Mouse (Mus musculus) left cerebral cortex, postnatal 25 days (tissue): ENCODE measurements at regions not wholly inside any gene's neighbourhood (a gene's known extent, or its start where the extent isn't known, plus 50 kb on each side); places are given as distances from the start of the nearest gene placed in this dataset.

ENCODE experiments used
- DNase-seq, 2 experiments: peaks; one replicate each; pipeline ENCODE4 v3.0.0; 2022; ENCODE audit warnings: low spot score in 2 of 2, mixed read lengths in 1 of 2
- intact Hi-C: fragments of 180-260 bp; cut with DNase I; formaldehyde crosslinking; loops from one replicate; pipeline ENCODE4 v1.15.1; 2025

DNA sequence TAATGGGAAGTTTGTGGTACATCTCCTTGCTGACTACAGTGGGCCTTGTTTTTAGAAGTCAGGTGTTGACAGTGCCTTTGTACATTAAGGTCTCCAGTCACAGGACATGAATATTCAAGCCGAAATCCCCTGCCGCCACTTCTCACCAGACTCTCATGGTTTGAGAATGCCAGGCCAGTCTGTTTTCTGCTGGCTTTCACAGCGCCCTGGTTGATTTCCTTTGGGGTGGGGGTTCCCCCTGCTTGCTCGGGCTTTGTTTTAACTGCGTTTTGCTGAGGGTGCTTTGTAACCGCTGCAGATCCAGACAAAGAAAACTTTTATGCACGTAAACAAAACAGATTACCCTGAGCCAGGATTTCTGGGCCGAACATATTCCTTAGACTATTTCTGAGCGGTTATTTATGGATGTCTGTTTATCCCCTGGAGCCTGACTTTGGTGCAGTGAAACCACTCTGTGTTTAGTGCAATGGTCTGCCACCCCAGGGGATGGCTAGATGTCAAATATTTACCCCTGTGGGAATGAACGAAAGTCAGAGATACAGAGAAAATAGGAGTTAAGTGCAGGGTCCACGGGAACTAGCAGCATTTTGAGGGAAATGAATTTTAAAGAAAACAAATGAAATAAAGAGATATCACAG lies 320.1 kb upstream of the Mpdz start:
- DNase-seq, result no peak
- intact Hi-C loops, result no loop called here

DNA sequence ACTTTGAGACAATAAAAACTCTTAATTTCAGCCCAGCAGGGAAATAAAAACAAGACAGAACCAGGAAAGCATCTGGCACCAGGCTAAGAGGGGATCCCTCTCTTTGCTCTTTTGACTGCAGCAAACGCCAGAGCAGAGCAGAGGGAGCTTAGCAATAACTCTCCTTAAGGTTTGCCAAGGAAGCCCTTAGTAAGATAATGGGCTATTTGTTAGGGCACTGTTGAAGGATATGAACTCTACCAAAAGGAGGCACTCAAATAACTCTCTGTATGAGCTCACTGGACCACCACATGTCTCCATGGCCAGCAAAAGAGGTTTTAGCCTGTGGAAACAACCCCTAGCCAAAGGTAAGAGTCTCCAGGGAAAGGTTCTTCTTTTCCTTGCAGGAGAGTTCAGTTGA lies 315.3 kb upstream of the Mpdz start:
- DNase-seq, result peak in 1 of 2 experiments; percentile 7
- intact Hi-C loops, result no loop called here

DNA sequence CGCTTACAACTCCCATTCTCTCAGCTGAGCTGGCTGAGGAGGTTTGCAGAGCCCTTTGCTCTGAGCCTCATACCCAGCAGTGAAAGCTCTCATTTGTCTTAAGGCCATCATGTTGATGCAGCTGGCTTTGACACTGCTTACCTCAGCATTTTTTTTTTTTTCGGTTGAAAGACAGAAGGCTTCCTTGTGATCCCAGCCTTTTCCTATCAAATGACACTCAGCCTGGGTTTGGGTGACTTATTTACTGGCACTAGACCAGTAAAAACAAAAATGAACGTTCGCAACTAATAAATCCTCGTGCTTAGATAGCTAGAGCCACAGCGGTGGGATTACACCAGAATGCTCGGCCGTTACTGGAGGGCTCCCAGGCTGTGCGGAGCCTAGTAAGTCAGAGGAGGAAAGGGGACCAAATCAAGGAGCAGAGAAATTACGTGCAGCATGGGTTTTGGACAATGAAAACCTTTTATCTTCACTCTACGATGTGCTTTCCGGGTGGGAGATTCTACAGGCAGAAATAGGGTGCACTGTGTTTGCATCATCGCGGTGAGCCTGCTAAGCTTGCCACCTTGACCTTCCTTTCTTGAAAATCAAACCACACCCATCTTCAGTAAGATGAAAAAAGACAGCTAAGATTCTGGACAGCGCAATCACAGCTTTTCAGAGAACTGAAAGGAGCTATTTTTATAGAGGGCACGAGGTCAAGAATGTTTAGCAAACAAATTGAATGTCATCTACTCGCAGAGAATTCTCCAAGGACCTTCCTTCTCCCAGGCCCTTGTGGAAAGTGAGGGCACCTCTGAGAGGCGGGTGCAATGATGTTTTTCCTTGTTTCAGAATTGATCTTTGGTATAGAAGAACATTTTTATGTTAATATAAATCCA lies 302.3 kb upstream of the Mpdz start:
- intact Hi-C loops, result no loop called here
- peak; percentile 7 for DNase-seq

DNA sequence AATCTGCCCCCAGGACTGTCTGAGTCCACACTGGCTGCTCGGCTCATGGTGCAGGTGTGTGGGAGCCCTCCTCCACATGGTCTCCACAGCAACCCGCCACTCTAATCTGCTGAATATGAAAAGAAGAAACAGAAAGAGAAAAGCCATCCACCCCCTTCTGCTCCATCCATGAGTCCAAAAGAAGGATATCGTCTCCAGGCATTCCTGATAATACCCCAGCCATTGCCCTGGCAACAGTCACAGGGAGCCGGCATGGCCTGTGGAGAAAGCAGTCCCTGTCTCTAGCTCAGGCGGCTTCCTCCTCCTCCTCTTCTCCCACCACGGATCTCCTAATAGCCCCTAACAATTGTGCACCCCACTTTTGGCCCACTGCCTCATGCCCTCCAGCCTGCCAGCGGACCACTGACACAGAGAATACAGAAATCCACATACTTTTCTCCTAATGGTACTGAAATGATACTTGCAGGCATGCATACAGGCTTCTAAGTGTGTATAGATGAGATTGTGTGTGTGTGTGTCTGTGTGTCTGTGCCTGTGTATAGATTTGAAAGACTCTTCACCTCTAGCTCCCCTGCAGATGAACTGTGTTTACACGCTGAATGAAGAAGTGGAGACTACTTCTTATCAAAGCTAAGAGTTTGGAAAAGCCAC lies 301.5 kb upstream of the Mpdz start:
- intact Hi-C loops, result no loop called here
- DNase-seq, result peak; percentile 50 to 80

DNA sequence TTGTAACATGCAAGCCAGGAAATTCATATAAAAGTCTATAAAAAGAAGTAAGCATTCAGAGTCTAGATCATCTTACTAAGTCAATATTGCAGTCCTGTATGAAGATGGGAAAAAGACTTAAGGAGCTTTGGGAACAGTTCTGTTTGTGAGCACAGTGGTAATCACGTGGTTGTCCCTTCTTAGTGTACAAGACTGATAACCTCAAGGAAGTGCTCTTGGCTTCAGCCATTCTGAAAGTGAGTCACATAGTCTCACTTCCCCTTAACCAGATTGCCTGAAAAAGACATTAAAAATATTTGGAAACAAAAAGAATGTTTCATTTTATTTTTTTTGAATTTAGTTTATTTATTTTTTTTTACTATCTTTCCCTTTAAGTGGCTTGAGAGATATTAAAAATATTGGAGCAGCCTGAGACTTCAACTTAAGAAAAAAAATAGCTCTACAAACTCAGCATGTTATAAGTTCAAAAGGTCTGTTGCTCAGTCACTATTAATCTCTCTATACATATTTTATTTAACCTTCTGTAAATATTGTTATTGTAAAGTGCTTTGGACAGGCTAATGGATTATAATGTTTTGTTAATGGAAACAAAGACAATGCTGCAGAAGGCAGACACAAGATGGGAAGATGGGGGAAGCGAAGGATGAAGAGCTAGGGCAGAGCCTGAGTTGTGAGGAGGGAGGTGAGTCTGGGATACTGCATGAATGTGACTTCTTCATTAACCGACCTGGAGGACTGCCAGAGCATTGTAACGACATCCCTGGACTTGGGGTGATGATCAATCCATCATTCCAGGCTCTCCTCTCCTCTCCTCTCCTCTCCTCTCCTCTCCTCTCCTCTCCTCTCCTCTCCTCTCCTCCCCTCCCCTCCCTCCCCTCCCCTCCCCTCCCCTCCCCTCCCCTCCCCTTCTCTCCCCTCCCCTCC lies 300.2 kb upstream of the Mpdz start:
- DNase-seq, result no peak
- intact Hi-C loops, result no loop called here

DNA sequence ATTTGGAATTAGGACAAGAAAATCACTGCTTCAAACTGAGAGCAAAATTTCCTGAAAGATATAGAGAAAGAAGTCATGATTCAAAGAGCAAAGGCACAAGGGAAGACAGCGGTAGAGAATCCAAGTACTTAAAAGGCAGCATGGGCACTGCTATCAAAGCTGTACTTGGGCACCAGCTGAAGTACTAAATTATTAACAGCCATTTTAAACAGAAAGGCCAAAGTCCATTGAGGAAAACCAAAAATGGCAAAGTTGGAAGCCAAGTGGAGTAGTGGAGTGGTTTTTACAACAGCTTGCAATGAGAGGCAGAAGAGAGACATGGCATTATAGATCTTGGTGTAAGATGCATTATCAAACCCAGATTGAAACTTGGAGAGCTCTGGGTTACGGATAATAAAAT lies 291.8 kb upstream of the Mpdz start:
- no peak for DNase-seq
- intact Hi-C loops, result no loop called here

DNA sequence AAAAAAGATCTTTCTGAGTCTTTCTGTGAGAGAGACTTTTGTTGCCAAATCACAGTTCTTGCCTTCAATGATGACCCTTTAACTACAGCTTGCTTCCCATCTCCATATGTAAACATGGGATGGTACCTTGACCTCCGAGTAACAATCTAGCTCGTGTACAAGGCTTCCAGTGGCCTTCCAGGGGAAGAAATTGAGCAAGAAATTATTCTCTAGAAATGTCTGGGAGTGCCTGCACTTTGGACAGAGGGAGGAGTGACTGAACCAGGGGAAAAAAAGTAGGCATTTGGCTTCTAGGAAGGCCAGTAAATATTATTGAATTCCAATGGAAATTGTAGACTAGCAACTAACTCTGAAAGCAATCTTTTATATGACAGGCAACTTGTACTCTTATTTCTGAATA lies 287.8 kb upstream of the Mpdz start:
- intact Hi-C loops, result no loop called here
- no peak for DNase-seq

DNA sequence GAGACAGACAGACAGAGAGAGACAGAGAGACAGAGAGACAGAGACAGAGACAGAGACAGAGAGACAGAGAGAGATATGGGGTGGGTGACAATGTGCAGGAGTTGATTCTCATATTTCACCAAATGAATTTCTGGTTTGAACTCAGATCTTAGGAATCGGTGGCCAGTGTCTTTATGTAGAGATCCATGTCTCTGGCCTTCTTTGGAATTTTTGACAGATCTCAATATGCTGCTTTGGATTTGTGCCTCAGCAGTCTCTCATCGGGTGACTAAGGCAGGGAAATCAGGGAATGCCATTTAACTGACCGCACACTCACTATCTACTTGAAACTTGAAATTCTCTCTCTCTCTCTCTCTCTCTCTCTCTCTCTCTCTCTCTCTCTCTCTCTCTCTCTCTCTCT lies 286.3 kb upstream of the Mpdz start:
- DNase-seq, result no peak
- intact Hi-C loops, result no loop called here

DNA sequence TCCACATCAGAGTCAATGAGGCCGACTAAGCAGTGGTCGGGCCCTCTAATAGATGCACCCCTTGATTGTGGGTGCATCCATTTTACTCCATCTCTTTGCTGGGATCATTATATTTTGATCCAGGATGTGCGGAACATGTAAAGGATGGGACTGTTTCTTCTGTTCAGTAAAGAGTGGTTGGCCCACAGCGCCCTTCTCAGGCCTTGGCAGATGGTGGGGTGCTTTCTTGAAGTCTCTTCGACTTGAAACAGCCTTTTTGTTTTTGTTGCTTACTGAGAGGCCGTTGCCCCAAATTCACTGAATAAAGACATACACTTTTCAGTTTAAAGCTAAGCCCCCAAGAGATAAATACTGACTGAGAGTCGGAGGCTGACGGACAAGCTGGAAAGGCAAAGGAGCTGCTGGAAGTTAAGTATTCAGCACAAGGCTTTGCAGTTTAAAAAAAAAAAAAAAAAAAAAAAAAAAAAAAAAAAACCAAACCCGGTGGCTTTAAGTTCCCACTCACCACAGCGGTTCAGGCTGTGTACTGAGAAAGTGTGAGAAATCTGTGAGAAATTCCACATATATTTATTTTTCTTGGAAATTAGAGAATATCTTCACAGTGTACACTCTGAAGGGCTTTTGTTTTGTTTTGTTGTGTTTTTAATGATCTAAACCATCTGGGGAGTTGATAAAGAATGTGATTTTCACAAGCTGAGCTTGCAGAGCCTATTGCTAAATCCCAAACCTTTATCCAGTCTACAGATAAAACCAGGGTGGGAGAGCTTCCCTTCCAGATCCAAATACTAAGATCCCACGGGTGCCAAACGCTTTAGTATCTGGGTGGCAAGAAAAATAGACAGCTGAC lies 285.3 kb upstream of the Mpdz start:
- intact Hi-C loops, result no loop called here
- DNase-seq, result peak; percentile 9 to 11

DNA sequence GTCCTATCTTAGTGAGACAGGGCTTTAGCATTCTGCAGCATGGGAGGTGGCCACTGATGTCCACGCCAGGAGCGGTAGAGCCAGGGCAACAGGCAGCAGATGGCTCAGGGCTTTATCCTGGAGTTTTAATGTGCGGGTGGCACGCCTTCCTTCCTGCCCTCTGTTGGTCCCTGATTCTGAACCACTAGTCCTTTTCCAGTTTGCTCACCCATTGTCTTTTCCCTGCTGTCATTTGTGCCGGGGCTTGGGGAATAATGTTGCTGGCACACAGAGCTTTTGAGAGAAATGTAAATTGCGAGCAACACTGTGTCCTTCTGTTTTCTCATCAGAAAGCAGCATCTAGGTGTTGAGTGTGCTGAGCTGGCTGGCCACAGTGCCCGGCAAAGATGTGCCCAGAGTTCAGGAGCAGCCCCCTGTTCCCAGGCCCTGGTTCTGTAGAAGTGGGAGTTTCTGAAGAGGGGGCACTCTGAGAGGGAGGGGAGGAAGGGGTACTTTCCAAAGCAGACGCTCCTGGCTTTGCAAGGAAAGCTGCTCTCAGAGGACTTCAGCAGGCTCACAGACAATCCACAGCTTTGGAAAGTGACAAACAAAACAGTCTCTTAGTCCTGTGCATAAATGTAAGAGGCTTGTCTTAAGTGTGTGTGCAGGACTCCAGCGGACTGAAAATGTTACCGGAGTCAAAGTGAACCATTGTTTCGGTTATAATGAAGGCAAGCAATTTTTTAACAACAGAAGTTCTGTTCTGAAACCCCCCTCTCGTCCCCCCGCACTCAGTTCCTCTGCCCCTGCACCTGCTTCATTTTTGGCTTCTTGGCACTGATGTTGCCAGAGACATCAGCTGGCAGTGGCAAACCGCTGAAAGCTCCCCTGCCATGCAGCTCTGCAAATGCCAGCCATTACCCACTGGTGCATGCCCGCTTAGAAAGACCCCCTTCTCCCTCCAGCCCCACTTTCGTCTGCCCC lies 284.4 kb upstream of the Mpdz start:
- intact Hi-C loops, result no loop called here
- peak; percentile 8 to 15 for DNase-seq

DNA sequence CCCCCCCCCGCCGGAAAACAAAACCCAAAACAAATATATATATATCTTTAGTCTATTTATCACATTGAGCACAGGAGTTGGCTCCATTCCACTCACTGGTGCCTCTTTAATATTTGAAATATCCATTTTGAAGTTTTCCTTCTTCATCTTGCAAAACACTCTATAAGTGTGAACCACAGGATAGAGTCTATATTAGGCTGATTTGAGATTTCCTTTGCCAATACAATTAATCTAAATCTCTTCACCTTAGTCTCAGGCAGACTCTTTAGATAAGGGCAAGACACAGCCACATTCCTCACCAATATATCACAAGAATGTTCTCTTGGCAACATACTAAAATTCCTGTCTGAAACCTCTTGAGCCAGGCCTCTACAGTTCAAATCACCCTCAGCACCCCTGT lies 282.1 kb upstream of the Mpdz start:
- no peak for DNase-seq
- intact Hi-C loops, result no loop called here

DNA sequence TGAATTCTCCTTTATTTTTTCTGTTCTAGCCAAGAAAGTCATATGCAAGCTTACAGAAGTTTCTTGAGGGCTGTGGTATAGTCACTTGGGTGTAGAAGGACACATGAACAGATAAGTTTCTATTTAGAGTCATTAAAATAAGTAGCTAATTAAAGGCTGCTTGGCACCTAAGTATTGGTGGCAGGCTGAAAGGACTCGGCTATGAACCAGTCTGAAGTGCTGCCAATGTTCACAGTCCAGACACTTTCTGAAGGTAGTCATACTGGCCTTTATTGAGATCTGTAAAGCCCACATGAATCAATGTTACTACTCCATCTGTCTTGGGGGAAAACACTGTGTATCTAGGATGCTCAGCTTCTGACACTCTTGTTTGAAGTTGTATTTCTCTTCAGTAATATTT lies 269.8 kb upstream of the Mpdz start:
- intact Hi-C loops, result no loop called here

DNA sequence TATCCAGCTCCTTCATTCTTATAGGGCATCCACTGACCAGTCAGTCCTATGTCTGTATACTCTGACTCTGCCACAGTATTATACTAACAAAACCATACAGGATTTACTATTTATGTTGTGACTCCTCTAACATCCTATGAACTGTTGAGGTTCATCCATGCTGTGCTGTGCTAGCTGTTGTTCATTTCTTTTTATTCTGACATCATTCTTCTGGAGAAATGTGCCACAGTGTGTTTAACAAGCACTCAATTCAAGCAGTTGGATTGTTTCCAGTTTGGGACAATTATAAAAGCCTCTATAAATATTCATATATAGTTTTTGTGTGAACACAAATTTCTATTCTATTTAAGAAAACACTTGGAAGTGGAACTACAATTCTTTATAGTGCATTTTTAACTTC lies 252.6 kb upstream of the Mpdz start:
- intact Hi-C loops, result no loop called here
- no peak for DNase-seq

More for the DNA sequence above, 269.8 kb upstream of the Mpdz start:
- DNase-seq, result no peak

DNA sequence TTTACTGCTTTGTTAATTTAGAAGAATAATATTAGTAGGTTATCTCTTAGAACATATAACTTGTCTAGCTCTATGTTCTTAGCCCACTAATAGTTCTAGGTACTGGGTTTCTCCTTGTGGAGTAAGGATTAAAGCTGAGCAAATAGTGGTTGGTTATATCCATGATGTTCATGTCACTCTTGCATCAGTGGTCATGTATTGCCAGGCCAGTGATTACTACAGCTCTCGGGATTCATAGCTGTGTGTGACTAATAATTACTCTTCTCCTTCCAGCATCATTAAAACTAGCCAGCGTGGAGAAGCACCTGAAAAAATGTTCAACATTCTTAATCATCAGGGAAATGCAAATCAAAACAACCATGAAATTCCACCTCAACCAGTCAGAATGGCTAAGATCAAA lies 234.6 kb upstream of the Mpdz start:
- intact Hi-C loops, result no loop called here

DNA sequence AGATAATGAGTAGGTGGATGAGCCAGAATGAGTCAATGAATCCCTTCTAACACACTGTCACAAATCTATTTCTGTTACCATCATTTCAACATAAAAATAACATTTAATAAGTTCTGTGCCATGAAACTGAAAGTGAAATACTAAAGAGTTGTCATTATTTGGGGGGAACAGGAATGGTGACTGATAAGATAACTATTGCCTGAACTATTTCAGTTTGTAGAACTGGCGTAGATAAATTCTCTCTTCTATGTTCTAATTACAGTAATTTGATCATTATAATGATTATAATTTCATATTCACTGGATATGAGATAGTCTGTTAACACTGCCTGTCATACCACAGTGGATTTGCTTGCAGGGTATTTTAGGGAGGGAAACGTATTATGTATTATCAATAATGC lies 232.3 kb upstream of the Mpdz start:
- DNase-seq, result no peak
- intact Hi-C loops, result no loop called here

More for the DNA sequence above, 234.6 kb upstream of the Mpdz start:
- DNase-seq, result no peak

DNA sequence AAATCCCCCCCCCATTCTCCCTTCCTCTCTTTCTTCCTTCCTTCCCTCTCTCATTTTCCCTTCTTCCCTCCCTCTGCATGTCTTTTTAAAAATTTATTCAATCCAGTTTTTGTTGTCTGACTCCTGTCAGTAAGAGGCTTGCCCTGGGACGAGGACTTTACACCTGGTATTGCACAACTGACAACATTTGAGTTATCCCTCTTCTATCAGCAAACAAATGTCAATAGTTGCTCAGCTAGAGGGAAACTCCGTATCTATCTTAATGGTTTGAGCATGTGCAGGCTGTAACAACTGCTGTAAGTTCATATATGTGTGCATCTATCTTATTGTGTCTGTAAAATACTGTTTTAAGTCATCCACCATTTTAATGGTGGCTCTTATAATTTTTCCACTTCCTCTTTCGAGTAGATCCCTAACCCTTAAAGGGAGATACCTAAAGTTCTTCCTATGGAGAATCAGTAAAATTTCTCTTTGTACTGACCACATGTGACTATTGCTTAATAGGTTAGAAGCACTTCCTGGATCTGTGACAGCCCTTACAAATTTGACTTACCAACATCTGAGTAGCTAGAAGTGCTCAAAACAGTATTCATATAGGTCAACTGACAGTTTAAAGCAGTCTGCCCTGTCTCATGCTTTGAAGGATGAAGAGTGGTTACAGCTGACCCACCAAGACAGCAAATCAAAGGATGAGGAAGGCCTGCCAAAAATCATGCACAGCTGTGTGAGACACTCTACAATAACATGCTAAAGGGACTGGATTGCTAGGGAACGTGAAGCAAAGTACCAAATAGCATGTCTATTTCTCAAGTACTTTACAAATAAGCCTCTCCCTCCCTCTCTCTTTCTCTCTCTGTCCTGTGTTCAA lies 231.0 kb upstream of the Mpdz start:
- no peak for DNase-seq
- intact Hi-C loops, result no loop called here

DNA sequence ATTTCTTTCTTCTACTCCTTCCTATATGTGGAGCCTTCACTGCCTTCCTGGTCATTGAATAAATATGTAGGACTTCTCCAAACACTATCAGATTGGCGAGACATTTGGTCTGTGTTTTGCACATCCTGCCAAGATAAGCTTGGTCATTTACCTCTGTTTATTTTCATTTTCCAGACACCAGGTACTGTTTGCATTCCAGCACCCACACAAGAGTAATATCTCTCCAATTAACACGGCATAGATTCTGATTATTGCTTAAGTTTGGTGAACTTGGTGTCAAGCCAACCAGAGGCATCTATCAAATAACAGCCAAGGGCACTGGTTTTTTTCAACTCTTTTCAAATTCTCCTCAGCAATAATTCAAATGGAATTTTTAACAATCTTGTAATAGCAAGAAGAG lies 229.4 kb upstream of the Mpdz start:
- DNase-seq, result no peak
- intact Hi-C loops, result no loop called here
